Mouse (Mus musculus): ENCODE results near the gene Uap1l1.

DNA sequence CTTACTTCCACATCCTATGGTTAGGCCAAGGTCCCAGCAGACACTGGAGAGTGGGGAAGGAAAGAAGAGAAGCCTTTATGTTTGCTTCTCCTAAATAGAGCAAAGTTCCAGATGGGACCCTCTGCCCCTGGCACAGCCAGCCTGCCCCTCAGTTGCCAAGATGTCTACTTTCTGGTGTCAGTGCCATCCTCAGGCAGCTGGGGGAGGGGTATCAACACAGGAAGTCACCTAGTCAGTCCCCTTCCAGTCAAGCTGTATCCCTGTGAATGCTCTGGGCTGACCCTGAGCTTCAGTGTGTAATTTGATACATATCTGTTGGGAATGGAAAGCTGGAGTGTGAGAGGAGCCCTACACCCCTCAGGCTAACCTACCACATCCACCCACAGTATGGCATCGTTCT lies 31.5 kb upstream of the Uap1l1 start:
- TF ChIP-seq CTCF (IDR thresholded peaks at IDR 0.05; ENCODE audit: insufficient read depth, low read length) = no peak
- no peak for TF ChIP-seq POLR2A (IDR thresholded peaks at IDR 0.05; ENCODE audit: borderline replicate concordance, extremely low read depth, low read depth, low read length)
